In genomic region chr19:40511100-40511439, GRCm38 (mm10) we compare ENCODE assay signal across 8 mouse cellular contexts. TPM values are rescaled to one million over a fixed set of nuclear protein-coding genes. Genes with fewer than 3 reads are reported as not detected.
DNase-seq lines count a peak whose midpoint lies in the region; ATAC-seq and TF ChIP-seq lines count a peak whose summit lies in the region.

No protein-coding gene starts in this region.

- peak overlapping the region; percentile 83 for H3K4me2 ChIP-seq in heart, embryonic 14.5 days (ENCODE audit: low read length)
- H3K4me2 ChIP-seq in forebrain, embryonic 16.5 days (ENCODE audit: low read length) = peak overlapping the region; percentile 56
- H3K4me2 ChIP-seq in midbrain, embryonic 12.5 days (replicated peaks) = peak overlapping the region; percentile 19

- H3K9me3 ChIP-seq in heart, embryonic 14.5 days (ENCODE audit: control insufficient read depth, low read length) = no peaks in the 10 kb centered on the region
- peaks cover 5% of the 10 kb centered on the region; the same call in 1 of the 2 replicates for H3K9me3 ChIP-seq in G1E (replicated peaks)
- no peaks in the 10 kb centered on the region for H3K9me3 ChIP-seq in forebrain, embryonic 16.5 days (ENCODE audit: control insufficient read depth, low read length)
- 0 out of 2 replicates have a peak, but pooled peaks cover 3% of the 10 kb centered on the region for H3K9me3 ChIP-seq in midbrain, embryonic 12.5 days

- peaks cover 13 to 35% of the 10 kb centered on the region in 2 experiments for H3K4me1 ChIP-seq in heart, embryonic 14.5 days (ENCODE audit: control insufficient read depth in 2 of 2, insufficient read depth in 2 of 2, low read length in 2 of 2)
- H3K4me1 ChIP-seq in G1E (ENCODE audit: insufficient read depth, low read depth, low read length) = peaks cover 64% of the 10 kb centered on the region
- H3K4me1 ChIP-seq in forebrain, embryonic 16.5 days (replicated peaks; ENCODE audit: control insufficient read depth, insufficient read depth, low read length) = peaks cover 26% of the 10 kb centered on the region
- peaks cover 20% of the 10 kb centered on the region for H3K4me1 ChIP-seq in midbrain, embryonic 12.5 days

- no peaks in the 10 kb centered on the region for H3K27me3 ChIP-seq in heart, embryonic 14.5 days (ENCODE audit: control insufficient read depth, insufficient read depth, low read length)
- H3K27me3 ChIP-seq in G1E (ENCODE audit: insufficient read depth, low read length) = no peaks in the 10 kb centered on the region
- no peaks in the 10 kb centered on the region for H3K27me3 ChIP-seq in forebrain, embryonic 16.5 days (replicated peaks; ENCODE audit: control insufficient read depth, insufficient read depth, low read length)
- H3K27me3 ChIP-seq in midbrain, embryonic 12.5 days = no peaks in the 10 kb centered on the region

- 73% methylated on average over 8 of the region's 8 CpGs for WGBS in heart, embryonic 14.5 days
- 57% methylated on average over 8 of the region's 8 CpGs for WGBS in forebrain, embryonic 16.5 days
- 72% methylated on average over 8 of the region's 8 CpGs for WGBS in midbrain, embryonic 12.5 days

- no peak for TF ChIP-seq CTCF in G1E (IDR thresholded peaks at IDR 0.05; ENCODE audit: low read depth, low read length)

- H3K36me3 ChIP-seq in heart, embryonic 14.5 days (ENCODE audit: control insufficient read depth, insufficient read depth, low read length) = no peaks in the 10 kb centered on the region
- peaks cover 8% of the 10 kb centered on the region for H3K36me3 ChIP-seq in G1E (replicated peaks)
- no peaks in the 10 kb centered on the region for H3K36me3 ChIP-seq in forebrain, embryonic 16.5 days (ENCODE audit: control insufficient read depth, insufficient read depth)
- no peaks in the 10 kb centered on the region for H3K36me3 ChIP-seq in midbrain, embryonic 12.5 days

- H3K9ac ChIP-seq in heart, embryonic 14.5 days (ENCODE audit: low read length) = peak overlapping the region; percentile 82
- peak overlapping the region; percentile 14; the same call in 1 of the 2 replicates for H3K9ac ChIP-seq in forebrain, embryonic 16.5 days (replicated peaks; ENCODE audit: low read depth, low read length)
- H3K9ac ChIP-seq in midbrain, embryonic 12.5 days (replicated peaks) = no peak overlapping the region

- ATAC-seq in heart, embryonic 14.5 days (ENCODE audit: insufficient number of reproducible peaks, insufficient read depth, low FRiP score, low read depth) = no peak
- ATAC-seq in G1E (ENCODE audit: extremely low read depth, insufficient number of reproducible peaks, low FRiP score, poor library complexity, severe bottlenecking) = no peak
- no peak for ATAC-seq in forebrain, embryonic 16.5 days
- ATAC-seq in midbrain, embryonic 12.5 days (ENCODE audit: low FRiP score, low read depth) = no peak
- ATAC-seq in frontal cortex, adult (ENCODE audit: low TSS enrichment) = no peak

- DNase-seq in heart, postnatal 4 days = no peak
- DNase-seq in G1E (ENCODE audit: low spot score) = no peak
- DNase-seq in thymus, postnatal 0 days (ENCODE audit: low spot score) = no peak
- no peak for DNase-seq in gastrocnemius, adult 18-20 months (ENCODE audit: low spot score)

- 0 out of 4 replicates have a peak overlapping the region, but pooled peaks of 1 of the 2 experiments have one; percentile 12 for H3K4me3 ChIP-seq in heart, embryonic 14.5 days (ENCODE audit: control insufficient read depth in 1 of 2, insufficient read depth in 1 of 2, low read depth in 1 of 2, low read length in 2 of 2)
- H3K4me3 ChIP-seq in G1E (ENCODE audit: low read depth, low read length) = peak overlapping the region; percentile 48; the same call in 1 of the 2 replicates
- peak overlapping the region; percentile 82 for H3K4me3 ChIP-seq in forebrain, embryonic 16.5 days (replicated peaks; ENCODE audit: low read length)
- H3K4me3 ChIP-seq in midbrain, embryonic 12.5 days = no peak overlapping the region

- peak overlapping the region in 1 of 2 experiments; percentile 92; a peak in 2 of 4 replicates for H3K27ac ChIP-seq in heart, embryonic 14.5 days (replicated peaks in 1 of 2; ENCODE audit: control insufficient read depth in 1 of 2, insufficient read depth in 1 of 2, low read depth in 2 of 2, low read length in 2 of 2)
- H3K27ac ChIP-seq in forebrain, embryonic 16.5 days (ENCODE audit: low read length) = no peak overlapping the region
- no peak overlapping the region for H3K27ac ChIP-seq in midbrain, embryonic 12.5 days (replicated peaks)

RNA-seq across cellular contexts. Expression of gene Sorbs1, which starts 2.5 kb away (rescaled TPM):
- 109 and 122 TPM in 2 replicates for polyA plus RNA-seq in heart, embryonic 14.5 days (2014; fragmentation: Nextera tagmentation; extraction: Ambion mirVana)
- total RNA-seq in heart, postnatal 4 days (2021) = 100 to 1,000 TPM; 234 to 256 TPM
- 50.6 and 64.2 TPM in 2 replicates for total RNA-seq in G1E (2014; fragmentation: Nextera tagmentation)
- 12.6 and 19.2 TPM in 2 replicates for total RNA-seq in G1E (2017)
- 7.4 and 9.2 TPM in 2 replicates for polyA plus RNA-seq in G1E (2012)
- 112 and 128 TPM in 2 replicates for polyA plus RNA-seq in forebrain, embryonic 16.5 days (2015; fragmentation: Nextera tagmentation; extraction: Ambion mirVana)
- 62.1 and 79.4 TPM in 2 replicates for polyA plus RNA-seq in midbrain, embryonic 12.5 days (2016; fragmentation: Nextera tagmentation; extraction: Ambion mirVana)
- polyA plus RNA-seq in thymus, postnatal 0 days (2015; fragmentation: Nextera tagmentation; extraction: Ambion mirVana) = 15.8 and 16.1 TPM in 2 replicates
- total RNA-seq in gastrocnemius, adult 18-20 months (2021) = 100 to 1,000 TPM; 148 to 249 TPM

Comparison
In these comparisons a context has a peak if more than half of its experiments do, and no peak if none do; other contexts are left out.
1. H3K4me2 ChIP-seq: peak in every context shown above with its lines; median percentile 83 in heart, embryonic 14.5 days; 56 in forebrain, embryonic 16.5 days; 19 in midbrain, embryonic 12.5 days.